Mouse (Mus musculus): ENCODE results near the gene Lipe.
"Not testable (repeated sequence)": the region's sequence is repeated elsewhere in the genome, so short reads cannot be mapped to it uniquely, and the experiment has no call there.

Lipe gene

DNA sequence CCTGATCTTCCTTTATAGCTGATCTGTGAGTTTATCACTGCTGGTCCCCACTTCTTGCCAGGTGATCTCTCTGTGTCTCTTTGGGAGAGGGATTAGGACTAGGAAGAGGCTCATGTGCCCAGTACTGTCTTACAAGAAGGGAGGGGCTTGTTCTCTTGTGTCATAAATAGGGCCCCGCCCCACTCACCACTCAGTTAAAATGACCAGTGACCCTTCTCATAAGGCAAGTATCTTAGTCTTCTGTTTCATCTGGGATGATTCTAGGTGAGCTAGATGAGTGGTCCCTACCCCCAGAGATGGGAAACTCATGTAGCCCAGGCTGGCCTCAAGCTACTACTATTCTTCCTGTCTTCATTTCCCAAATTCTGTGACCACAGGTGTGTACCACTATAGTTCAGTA is at the start of gene Lipe:
Gene Lipe (minus strand): TSS at position 101 of the 400 bp plus-strand sequence.
- DNase-seq (ENCODE audit: low spot score in 2 of 2) = no peak

DNA sequence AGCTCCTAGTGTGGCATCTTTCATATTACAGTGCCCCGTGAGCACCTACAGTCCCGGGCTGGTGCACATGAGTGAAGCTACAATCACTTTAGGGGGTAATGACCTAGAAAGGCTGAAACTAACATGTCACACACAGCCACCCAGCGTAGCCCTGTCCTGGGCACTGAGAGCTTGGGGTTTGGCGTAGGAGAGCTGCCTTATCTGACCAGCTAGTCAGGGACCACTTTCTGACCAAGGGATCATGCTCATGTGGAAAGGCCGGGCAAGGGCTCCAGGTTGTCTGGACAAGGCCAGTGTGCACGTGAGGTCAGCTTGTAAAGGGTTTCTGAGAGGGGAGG is 42.3 kb upstream of the Lipe start:
- DNase-seq (ENCODE audit: low spot score in 2 of 2) = no peak

DNA sequence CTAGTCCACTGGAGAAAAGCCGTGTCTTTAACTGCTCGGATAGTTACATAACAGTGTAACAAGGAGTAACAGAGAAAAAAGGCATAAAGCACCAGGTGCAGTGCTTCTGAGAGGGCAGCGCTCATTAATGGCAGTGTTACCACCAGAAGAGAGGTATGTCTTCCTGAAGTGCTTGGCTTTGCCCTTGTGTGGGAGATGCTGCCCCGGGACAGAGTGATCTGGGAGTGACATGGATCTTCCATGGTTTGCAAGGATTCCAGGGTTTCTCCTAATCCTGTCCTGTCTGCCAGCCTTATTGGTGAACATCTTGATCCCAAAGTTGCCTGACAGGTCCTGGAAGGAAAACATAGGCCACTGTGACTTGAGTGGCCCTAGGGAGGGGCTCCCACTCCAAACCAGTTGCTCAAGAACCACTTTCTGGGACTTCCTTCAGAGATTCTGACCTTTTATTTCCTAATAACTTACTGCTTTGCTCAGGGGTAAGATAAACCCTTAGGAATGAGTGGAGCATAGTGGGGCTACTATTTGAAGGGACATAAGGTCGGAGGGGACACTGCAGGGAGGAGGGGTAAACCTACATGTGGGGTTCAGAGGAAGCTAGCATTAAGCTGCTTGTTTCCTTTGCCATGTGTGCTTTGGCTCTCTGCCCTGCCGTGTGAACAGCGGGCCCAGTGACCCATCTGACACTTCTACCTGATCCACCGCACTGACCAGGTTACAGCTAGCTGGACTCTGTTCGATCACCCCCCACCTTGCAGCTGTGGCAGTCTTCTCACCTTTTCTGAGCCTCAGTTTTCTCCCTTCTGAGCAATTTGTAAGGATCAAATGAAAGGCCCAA is 41.7 kb upstream of the Lipe start:
- DNase-seq (ENCODE audit: low spot score in 2 of 2) = no peak

DNA sequence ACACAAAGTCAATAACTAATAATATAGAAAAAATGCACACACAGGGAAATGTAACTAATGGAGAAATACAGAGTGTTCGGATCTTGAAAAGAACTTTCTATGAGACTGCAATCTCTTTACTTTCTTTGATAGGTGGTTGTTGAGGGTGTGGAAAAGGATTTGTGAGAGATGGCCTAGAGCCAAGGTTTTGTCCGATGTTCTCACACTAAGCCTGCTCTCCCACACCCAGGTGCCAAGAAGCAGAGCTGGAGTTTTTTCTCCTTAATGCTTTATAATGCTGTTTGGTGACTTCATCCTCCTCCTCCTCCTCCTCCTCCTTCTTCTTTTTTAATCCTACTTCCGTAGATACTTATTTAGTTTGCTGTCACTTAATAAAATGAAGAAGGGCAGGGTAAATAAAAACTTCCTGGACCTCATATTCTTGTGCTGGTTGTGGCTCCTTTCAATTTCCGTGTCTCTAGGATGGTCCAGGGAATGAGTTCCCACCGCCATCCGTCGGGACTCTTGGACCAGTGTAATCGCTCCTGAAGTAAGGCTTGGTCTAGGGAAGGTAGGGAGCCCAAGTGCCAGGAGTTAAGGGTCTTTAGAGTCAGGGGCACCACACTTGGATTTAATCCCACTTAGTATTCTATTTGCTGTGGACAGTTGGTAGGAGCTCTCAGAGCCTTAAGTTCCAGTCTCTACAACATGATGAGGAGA is 40.8 kb upstream of the Lipe start:
- no peak for DNase-seq (ENCODE audit: low spot score in 2 of 2)

DNA sequence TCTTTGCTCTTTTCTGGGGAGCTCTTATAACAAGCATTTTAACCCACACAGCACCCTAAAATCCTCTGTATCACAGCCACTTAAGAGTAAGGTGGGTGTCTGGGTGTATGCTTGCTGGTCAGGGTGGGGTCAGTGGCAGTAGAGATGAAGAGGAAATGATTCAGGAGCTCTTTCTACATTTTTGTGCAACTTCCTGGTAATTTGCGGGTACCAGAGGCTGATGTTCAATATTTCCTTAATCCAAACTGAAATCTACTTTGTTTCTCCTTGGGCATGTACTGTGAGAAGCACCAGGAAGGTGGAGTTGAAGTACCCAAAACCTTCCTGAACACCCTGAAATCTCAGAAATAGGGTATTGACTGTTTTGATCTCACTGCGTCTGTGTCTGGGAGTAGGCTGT is 38.2 kb upstream of the Lipe start:
- DNase-seq (ENCODE audit: low spot score in 2 of 2) = no peak

DNA sequence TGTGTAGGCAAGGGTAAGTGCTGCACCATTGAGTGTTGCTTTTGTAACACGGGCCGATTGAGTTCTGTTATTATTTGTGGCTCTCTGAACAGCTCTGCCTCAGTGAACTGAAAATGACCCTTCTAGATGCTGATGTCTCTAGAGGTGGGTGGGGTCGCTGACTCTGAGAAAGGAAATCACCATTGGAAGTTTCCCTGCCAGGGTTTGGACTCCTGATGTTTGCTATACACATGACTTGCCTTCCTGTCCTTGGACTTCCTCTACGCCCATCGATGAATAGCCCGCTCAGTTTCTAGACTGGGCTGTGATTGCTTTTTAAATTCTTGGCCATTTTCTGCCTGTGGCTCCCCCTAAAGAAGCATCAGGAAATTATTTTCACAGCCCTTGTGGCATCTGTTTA is 37.7 kb upstream of the Lipe start:
- no peak for DNase-seq (ENCODE audit: low spot score in 2 of 2)

DNA sequence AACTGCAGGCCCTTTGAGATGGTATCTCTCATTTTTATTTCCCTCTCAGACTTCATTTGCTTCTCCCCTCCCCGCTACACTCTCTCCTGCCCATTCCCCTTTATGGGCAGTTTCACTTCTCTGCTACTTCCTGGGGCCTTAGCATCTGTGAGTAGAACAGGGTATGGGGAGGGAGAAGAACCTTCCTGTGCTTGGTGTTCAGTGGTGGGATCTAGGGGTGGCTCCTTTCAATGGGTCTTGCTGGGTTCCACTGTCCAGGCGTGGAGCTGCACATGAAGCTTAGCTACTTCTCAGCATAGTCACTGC is 37.0 kb upstream of the Lipe start:
- no peak for DNase-seq (ENCODE audit: low spot score in 2 of 2)

DNA sequence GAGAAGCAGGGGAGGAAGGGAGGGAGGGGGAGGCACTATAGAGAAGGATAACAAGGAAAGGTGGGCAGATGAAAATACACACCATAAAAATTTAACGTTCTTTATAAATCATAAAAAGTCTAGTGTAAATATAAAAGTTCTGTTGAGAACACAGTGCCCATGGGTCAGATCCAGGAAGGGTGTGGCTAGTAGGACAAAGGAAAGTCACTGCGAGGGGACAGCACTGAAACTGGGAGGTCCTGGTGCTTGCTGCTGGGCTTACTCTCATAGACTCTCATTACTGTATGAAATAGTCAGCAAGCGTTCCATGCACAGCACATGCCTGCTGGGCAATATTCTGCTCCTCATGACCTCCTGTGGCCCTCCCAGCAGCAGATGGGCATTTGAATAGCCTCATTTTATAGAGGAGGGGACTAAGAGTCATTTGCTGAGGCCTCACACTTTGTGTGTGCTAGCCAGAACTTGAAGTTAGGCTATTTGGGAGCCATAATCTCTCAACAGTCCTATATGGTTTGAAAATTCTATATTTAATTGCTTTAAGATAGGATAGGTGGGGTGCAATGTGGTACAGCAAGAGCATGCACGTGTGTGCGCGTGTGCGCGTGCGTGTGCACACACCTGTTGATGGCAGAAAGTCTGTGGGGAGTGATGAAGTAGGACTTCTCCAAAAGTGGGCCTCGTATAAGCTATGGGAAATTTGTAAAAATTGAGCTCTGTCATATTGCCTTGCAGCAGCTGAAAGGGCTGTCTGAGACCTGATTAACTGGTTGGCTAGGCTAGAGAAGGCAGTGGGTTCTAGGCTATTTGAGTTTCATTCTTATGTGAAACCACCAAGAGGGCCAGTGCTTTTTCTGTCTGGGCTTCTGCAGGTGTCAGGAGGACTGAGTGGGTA is 36.4 kb upstream of the Lipe start:
- DNase-seq (ENCODE audit: low spot score in 2 of 2) = no peak

DNA sequence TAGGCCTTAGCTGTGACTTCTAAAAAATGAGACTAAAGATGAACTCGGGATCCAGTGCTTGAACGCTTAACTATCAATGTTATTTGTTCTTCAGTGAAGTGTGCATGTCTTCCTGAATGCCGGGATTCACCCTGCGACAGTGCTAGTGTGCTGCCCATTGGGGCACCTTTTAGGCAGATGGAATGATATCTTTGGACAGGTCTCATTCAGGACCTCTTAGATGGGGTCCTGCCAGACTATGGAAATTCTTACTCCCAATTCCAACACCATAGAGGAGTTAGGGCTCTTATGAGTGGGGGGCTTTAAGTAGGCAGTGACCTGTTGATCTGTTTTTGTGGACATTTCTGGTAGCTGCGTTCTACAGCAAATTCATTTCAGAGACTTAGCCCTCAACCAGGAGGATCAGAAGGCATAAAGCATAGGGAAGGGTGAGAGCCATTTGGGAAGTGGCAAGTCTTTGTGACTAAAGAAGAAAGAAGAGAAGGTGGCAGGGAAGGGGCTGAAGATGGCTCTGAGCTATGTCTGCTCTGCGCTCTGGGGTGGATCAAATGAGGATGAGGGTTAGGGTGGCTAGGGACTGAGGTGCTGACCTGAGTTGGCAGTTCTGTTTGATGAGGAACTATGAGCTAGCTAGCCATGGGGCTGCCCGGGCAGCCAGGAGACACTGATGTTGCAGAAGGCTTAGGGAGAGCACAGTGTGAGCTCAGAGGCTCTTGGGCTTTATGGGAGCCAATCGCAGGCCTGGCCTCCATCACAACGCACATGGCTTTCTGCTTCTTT is 35.5 kb upstream of the Lipe start:
- DNase-seq (ENCODE audit: low spot score in 2 of 2) = no peak

DNA sequence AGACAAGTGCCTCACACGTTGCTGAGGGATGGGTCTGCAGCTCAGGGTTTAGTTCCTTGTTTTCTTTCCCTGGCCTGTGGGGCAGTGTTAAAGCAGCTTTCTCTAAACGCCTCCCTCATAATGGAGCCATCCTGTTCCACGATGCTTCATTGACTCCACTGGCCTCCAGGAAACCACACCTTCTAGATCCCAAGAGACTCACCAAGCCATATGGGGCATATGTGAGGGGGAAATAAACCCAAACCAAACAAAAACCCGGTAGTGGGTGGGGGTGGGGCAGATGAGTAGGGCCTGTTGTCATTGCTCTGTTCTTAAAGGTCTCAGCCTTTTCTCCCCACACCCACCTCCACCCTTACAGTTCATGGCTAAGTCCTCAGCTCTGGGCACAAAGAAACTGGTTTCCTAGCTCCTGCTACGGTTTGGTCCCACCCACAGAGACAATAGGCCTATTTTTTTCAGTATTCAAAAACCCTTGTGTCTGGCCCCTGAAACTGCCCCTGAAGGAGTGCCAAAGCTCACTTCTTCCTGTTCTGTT is 34.6 kb upstream of the Lipe start:
- DNase-seq (ENCODE audit: low spot score in 2 of 2) = peak in 1 of 2 experiments; percentile 24

DNA sequence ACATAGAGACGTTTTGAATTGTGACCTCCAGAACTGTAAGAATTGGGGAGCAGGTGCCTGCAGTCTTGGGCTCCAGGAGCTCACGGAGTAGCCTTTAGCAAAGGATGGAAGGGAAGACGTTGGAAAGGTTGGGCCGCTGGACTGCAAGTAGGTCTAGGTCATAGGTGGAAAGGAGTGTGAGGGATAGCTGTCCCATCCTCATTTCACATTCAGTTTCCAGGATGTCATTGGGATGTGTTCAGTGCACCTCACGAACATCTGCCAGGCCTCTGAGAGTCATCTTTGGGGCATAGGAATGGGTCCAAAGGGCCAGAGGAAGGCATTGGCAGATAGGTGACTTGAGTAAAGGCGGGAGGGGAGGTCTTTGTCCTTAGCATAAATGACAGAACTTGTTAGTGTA is 33.9 kb upstream of the Lipe start:
- no peak for DNase-seq (ENCODE audit: low spot score in 2 of 2)

DNA sequence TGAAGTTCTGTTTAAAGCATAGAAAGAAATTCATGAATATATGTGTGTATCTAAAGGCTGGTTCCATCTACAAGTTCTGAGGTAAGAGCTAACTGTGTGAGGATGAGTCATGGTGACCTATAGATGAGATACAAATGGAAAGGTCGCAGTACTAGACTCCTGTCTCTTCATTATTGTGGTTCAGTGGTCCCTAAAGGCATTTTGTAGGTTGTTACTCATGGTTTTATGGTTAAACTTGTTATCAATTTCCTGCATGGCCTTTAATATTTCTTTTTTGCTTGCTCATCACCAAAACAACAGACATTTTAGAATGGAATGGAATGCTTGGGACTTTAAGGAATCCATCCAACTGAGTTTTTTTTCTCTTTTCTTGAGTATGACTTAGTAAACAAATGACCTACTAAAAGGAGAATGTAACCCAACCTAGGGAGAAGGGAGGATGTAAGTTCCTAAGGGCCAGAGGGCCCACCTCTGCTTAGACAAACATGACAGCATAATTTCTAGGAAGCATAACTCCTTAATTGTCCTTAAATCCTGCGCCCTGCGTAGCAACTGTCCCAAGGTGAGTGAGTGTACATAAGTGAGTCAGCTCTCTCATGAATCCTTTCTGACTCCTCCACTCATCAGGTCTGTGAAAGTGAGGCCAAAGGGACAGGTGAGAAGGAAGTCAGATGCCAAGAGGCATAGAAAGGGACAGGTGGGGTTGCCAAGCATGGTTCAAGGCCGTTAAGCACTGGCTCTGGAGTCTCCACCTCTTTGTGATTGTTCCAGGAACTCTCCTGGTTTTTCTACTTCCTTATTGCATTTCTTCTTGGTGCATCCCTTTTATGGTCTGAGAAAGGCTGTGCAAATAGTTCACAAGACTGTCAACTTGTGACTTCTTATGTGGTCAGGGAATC is 31.6 kb upstream of the Lipe start:
- no peak for DNase-seq (ENCODE audit: low spot score in 2 of 2)

DNA sequence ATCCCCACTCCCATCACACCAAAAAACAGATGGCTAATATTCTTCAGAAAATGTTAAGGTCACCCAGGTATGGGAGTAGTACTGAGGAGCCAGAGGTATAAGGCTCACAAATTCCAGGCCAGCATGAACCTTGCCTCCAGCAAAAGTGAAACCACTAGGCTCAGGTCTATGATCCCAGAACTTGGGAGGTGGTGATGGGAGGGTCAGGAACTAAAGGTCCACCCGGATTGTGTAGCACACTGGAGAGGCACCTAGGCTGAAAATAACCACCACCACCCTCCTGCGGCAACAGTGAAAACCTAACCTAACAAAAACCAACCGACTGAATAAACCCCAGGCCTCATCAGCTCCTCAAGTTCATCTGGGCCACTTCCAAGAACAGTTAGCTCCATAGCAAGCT is 29.8 kb upstream of the Lipe start:
- DNase-seq (ENCODE audit: low spot score in 2 of 2) = no peak

DNA sequence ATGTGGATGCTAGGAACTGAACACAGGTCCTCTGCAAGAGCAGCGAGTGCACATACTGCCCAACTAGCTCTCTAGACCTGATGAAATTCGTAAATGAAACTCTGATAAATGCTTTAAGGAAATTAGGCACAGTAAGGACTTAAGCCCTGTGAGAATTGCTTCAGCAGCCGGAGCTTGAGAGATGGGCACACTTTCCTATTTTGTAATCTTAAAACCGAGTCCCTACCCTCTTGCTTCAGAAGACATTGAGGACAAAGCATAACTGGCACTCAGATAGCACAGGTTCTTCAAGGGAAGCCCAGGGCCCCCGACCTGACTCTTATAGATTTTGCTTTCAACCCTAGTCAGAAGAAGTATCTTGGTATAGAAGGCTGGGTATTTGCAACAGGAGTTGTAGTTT is 28.6 kb upstream of the Lipe start:
- no peak for DNase-seq (ENCODE audit: low spot score in 2 of 2)

DNA sequence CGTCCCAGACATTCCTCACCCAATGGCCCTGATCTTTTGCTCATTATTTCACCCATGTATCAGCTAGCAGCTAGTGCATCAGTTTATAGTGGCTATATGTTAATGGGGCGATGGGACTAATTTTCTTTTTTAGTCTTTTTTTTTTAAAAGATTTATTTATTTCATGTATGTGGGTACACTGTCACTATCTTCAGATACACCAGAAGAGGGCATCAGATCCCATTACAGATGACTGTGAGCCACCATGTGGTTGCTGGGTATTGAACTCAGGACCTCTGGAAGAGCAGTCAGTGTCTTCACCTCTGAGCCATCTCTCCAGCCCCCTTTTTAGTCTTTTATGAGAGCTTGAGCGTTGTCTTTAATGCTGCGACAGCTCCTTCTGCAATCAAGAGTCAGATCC is 27.9 kb upstream of the Lipe start:
- DNase-seq (ENCODE audit: low spot score in 2 of 2) = not testable (repeated sequence)

DNA sequence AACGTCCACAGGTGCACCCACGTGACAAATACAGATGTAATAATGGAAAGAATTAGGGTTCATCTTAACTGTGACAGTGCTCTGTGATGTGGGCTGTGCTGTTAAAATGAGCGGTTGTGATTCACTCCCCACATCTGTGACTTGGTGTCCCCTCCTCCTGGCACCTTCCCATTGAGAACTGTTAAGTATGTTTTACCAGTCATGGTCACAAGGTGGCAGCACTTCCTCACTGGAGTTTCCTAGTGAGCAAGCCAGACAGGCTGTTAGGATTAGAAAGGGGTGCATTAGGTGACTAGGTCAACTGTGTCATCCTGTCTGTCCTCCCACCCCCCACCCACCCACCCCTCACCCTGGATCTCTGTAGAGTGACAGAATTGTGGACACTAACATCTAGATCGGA is 25.9 kb upstream of the Lipe start:
- DNase-seq (ENCODE audit: low spot score in 2 of 2) = peak; percentile 55 to 83

DNA sequence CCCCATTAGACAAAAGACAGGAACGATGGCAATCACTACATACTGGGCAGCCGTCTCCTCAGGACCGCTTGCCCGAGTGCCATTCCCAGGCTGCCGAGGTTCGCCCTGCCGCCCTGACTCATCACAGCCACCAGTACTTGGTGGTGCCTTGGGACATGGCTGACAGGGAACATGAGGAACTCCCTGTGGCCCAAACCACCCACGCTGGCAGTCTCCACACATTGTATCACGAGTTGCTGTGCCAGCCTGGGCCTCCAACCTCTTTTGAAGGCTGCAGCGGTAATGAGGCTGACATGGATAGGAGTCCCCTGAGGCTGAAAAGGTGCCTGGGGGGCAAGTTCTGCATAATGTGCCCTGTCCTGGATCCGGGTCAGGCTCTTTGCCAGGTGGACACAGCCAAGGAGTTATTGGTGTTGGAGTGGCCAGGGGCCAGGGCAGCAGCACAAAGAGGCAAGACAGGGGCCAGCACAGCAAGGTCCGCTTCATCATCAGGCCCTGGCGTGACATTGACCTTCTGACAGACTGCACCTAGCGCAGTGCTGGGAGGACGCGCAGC is 23.9 kb upstream of the Lipe start:
- no peak for DNase-seq (ENCODE audit: low spot score in 2 of 2)

DNA sequence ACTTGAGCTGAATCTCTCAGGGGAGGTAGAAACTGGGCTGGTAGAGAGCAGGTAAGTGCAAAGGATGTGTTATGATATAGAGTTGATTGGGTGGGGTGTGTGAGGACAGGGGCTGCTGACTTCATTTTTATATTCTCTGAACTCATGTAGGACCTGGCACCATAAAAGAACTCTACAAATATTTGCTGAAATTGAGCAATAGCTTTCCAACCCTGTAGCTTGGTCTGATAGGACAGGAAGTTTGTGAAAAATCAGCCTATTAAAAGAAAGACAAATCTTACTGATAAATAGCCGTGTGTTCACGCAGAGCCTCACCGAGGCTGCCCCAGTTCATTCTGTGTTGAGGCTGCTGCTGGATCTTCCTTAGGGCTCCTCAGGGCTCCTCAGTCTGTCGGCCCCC is 21.4 kb upstream of the Lipe start:
- DNase-seq (ENCODE audit: low spot score in 2 of 2) = no peak

DNA sequence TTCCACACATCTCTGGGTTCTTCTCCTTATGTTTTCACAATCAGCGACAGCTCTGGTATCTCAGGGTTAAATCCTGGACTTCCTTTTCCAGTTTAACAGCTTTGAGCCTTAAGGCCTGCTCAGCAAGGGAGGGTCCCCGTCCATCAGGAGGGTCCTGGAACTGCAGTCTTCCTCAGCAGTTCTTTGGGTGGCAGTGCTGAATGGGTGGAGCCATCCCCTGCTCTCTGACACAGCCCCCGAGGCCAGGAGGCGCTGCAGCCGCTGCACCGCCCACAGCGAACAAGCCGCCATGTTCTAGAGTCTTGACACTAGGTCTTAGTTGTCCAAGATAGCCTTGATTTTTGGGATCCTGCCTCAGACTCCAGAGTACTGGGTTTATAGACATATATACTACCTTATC is 21.0 kb upstream of the Lipe start:
- DNase-seq (ENCODE audit: low spot score in 2 of 2) = no peak

DNA sequence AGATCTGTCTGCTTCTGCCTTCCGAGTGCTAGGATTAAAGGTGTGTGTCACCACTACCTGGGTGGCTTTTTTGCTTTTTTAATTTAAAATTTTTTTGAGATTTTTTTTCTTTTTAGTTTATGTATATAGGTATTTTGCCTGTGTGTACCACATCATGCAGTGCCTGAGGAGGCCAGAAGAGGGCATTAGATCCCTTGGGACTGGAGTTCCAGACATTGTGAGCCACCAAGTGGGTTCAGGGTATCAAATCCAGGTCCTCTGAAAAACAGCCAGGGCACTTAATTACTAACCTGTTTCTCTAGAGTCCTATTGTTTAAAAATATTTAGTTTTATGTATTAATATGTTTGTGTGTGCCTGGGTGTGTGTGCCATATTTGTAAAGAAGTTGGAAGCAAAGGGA is 19.1 kb upstream of the Lipe start:
- DNase-seq (ENCODE audit: low spot score in 2 of 2) = peak in 1 of 2 experiments; percentile 43

Data from spleen, postnatal 14 days (tissue).